Mouse (Mus musculus): ENCODE measurements around the gene Dclk1.

Dclk1 gene

GRCm38 (mm10) chr3:55246618-55247272, 4.6 kb downstream of the Dclk1 start:
- in situ Hi-C loops (cut with MboI; ENCODE audit: low pct_unique_long_range_greater_than_20kb in 1 of 2, low sequenced_read_pairs in 2 of 2, unreplicated experiment in 1 of 2): no loop called here

- in situ Hi-C loops (cut with MboI; ENCODE audit: low pct_unique_long_range_greater_than_20kb in 1 of 2, low sequenced_read_pairs in 2 of 2, unreplicated experiment in 1 of 2): no loop called here
Measured at GRCm38 (mm10) chr3:55248048-55248447, 5.9 kb downstream of the Dclk1 start.

- in situ Hi-C loops (cut with MboI; ENCODE audit: low pct_unique_long_range_greater_than_20kb in 1 of 2, low sequenced_read_pairs in 2 of 2, unreplicated experiment in 1 of 2): no loop called here
Measured at GRCm38 (mm10) chr3:55248508-55248907, 6.3 kb downstream of the Dclk1 start.

GRCm38 (mm10) chr3:55250631-55251030, 8.5 kb downstream of the Dclk1 start:
- in situ Hi-C loops (cut with MboI; ENCODE audit: low pct_unique_long_range_greater_than_20kb in 1 of 2, low sequenced_read_pairs in 2 of 2, unreplicated experiment in 1 of 2): no loop called here

GRCm38 (mm10) chr3:55260139-55260538, 18.0 kb downstream of the Dclk1 start:
- in situ Hi-C loops (cut with MboI; ENCODE audit: low pct_unique_long_range_greater_than_20kb in 1 of 2, low sequenced_read_pairs in 2 of 2, unreplicated experiment in 1 of 2): no loop called here

- in situ Hi-C loops (cut with MboI; ENCODE audit: low pct_unique_long_range_greater_than_20kb in 1 of 2, low sequenced_read_pairs in 2 of 2, unreplicated experiment in 1 of 2): no loop called here
Measured at GRCm38 (mm10) chr3:55266091-55266490, 23.9 kb downstream of the Dclk1 start.

- in situ Hi-C loops (cut with MboI; ENCODE audit: low pct_unique_long_range_greater_than_20kb in 1 of 2, low sequenced_read_pairs in 2 of 2, unreplicated experiment in 1 of 2): loop anchor here in 1 of 2 experiments (10.0 kb wide), 1 partner anchor 45 kb away; no protein-coding TSS in a partner anchor
Measured at GRCm38 (mm10) chr3:55269802-55270201, 27.6 kb downstream of the Dclk1 start.

DNA sequence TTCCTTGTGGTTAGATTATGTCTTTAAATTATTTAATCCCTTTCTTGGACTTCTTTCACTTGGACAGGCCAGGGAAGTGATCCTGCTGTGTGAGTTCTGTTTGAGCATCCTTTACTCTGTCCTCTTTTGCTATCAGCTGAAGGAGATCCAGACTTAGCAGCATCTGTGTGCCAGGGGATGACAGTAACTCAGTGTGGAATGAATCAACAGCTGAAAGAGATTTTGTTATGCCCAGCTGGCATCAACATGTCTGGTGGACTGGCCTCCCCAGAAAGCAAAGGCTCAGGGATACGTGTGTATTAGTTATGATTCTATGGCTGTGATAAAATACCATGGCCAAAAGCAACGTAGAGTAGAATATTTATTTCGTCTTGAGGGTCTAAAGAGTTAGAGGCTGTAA, 28.2 kb downstream of the Dclk1 start:
- in situ Hi-C loops (cut with MboI; ENCODE audit: low pct_unique_long_range_greater_than_20kb in 1 of 2, low sequenced_read_pairs in 2 of 2, unreplicated experiment in 1 of 2): loop anchor here in 1 of 2 experiments (10.0 kb wide), 1 partner anchor 46 kb away; no protein-coding TSS in a partner anchor

- in situ Hi-C loops (cut with MboI; ENCODE audit: low pct_unique_long_range_greater_than_20kb in 1 of 2, low sequenced_read_pairs in 2 of 2, unreplicated experiment in 1 of 2): loop anchor here in 1 of 2 experiments (10.0 kb wide), 1 partner anchor 46 kb away; no protein-coding TSS in a partner anchor
Measured at GRCm38 (mm10) chr3:55270920-55271319, 28.8 kb downstream of the Dclk1 start.

- in situ Hi-C loops (cut with MboI; ENCODE audit: low pct_unique_long_range_greater_than_20kb in 1 of 2, low sequenced_read_pairs in 2 of 2, unreplicated experiment in 1 of 2): loop anchor here in 1 of 2 experiments (10.0 kb wide), 1 partner anchor 48 kb away; no protein-coding TSS in a partner anchor
Measured at GRCm38 (mm10) chr3:55272536-55272935, 30.4 kb downstream of the Dclk1 start.

DNA sequence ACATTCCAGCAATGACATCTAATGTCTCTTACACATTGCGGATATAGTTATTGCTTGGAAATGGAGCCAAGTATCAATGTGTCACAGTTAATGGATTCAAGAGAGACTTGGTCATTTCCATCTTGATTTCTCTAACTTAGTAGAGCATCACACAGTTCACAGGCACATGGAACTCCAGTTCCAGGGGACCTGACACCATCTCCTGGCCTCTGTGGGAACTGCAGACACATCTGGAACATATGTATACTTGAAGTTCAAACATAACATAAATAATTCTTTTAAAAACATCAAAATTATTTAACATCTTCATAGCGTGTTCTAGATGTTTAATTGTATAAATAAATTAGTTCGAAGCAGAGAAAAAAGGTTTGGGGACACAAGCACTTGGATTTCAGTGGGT, 34.3 kb downstream of the Dclk1 start:
- in situ Hi-C loops (cut with MboI; ENCODE audit: low pct_unique_long_range_greater_than_20kb in 1 of 2, low sequenced_read_pairs in 2 of 2, unreplicated experiment in 1 of 2): loop anchor here in 1 of 2 experiments (10.0 kb wide), 1 partner anchor 52 kb away; no protein-coding TSS in a partner anchor

- in situ Hi-C loops (cut with MboI; ENCODE audit: low pct_unique_long_range_greater_than_20kb in 1 of 2, low sequenced_read_pairs in 2 of 2, unreplicated experiment in 1 of 2): loop anchor here in 1 of 2 experiments (10.0 kb wide), 1 partner anchor 52 kb away; no protein-coding TSS in a partner anchor
Measured at GRCm38 (mm10) chr3:55276851-55277250, 34.7 kb downstream of the Dclk1 start.

DNA sequence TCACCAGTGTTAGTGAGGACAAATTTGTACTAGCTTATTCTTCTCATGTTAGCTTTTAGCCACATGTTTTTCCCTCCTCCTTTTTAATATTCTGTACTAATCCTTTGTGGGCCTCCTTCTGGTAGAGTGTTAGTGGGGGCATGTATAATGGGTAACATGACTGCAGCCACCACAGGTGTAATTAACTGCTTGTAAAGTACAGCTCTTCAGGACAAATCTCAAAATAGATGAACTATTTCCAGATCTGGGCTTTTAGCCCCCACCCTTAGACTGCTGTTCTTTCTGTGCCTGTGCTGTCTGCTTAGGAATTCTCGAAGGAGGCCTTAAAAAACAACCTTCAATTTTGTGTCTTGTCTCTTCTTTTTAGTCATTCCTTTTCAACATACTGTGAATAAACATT, 35.7 kb downstream of the Dclk1 start:
- in situ Hi-C loops (cut with MboI; ENCODE audit: low pct_unique_long_range_greater_than_20kb in 1 of 2, low sequenced_read_pairs in 2 of 2, unreplicated experiment in 1 of 2): loop anchor here in 1 of 2 experiments (10.0 kb wide), 1 partner anchor 53 kb away; no protein-coding TSS in a partner anchor

- in situ Hi-C loops (cut with MboI; ENCODE audit: low pct_unique_long_range_greater_than_20kb in 1 of 2, low sequenced_read_pairs in 2 of 2, unreplicated experiment in 1 of 2): loop anchor here in 1 of 2 experiments (10.0 kb wide), 1 partner anchor 55 kb away; no protein-coding TSS in a partner anchor
Measured at GRCm38 (mm10) chr3:55279923-55280322, 37.8 kb downstream of the Dclk1 start.

DNA sequence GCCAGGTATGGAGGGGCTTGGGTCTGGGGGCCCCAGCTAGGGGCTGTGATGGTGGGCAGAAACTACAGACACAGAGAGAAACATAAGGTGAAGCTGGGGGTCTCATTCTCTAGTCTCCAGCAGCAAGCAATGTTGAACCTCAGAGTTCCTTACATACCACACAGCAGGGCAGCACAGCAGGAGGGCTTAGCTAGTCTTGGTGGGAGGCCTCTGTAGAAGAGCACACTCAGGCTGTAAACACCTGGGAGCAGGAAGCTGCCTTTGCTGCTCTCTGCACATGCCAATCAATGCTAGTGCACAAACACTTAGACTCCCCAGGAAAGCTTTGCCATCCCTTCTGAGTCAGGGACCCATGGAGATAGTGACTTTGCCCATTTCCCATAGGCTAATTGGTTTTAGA, 38.3 kb downstream of the Dclk1 start:
- in situ Hi-C loops (cut with MboI; ENCODE audit: low pct_unique_long_range_greater_than_20kb in 1 of 2, low sequenced_read_pairs in 2 of 2, unreplicated experiment in 1 of 2): no loop called here

DNA sequence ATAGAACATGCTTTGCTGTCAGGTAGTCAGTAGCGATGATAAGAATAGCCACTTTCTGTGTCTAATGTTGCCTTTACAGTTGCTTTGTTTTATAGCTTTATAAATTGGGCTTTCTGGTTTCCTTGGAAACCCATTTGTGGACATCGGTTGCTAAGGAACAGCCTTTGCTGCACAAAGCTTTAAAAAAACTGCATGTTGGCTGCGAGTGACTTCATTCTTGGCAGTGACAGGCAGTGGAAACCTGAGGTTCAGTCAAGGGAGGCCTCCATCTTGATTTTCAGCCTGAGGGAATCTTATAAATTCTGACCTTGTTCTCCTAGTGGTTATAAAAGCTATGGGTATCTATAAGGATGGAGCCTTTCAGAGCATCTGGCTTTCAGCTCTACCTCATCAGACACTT, 42.1 kb downstream of the Dclk1 start:
- in situ Hi-C loops (cut with MboI; ENCODE audit: low pct_unique_long_range_greater_than_20kb in 1 of 2, low sequenced_read_pairs in 2 of 2, unreplicated experiment in 1 of 2): no loop called here

GRCm38 (mm10) chr3:55288726-55289125, 46.6 kb downstream of the Dclk1 start:
- in situ Hi-C loops (cut with MboI; ENCODE audit: low pct_unique_long_range_greater_than_20kb in 1 of 2, low sequenced_read_pairs in 2 of 2, unreplicated experiment in 1 of 2): no loop called here

GRCm38 (mm10) chr3:55291964-55292363, 49.8 kb downstream of the Dclk1 start:
- in situ Hi-C loops (cut with MboI; ENCODE audit: low pct_unique_long_range_greater_than_20kb in 1 of 2, low sequenced_read_pairs in 2 of 2, unreplicated experiment in 1 of 2): no loop called here

- in situ Hi-C loops (cut with MboI; ENCODE audit: low pct_unique_long_range_greater_than_20kb in 1 of 2, low sequenced_read_pairs in 2 of 2, unreplicated experiment in 1 of 2): no loop called here
Measured at GRCm38 (mm10) chr3:55292783-55293430, 50.7 kb downstream of the Dclk1 start.
